Mouse (Mus musculus) right cerebral cortex, adult 2 months (tissue): Measurements from ENCODE around the gene Slco1a6.
"Not testable (repeated sequence)": the region's sequence is repeated elsewhere in the genome, so short reads cannot be mapped to it uniquely, and the experiment has no call there.

Experiments
- DNase-seq, 2 experiments: peaks; one replicate each; pipeline ENCODE4 v3.0.0; 2021 to 2022; ENCODE audit warnings: low spot score in 2 of 2

The Slco1a6 gene

GRCm38 (mm10) chr6:142208421-142208820 lies at the start of gene Slco1a6:
Slco1a6 (minus strand) TSS chr6:142208521.
- no peak for DNase-seq

GRCm38 (mm10) chr6:142250738-142251307 lies 42.5 kb upstream of the Slco1a6 start:
- DNase-seq = not testable (repeated sequence)

GRCm38 (mm10) chr6:142245065-142245464 lies 36.7 kb upstream of the Slco1a6 start:
- DNase-seq = no peak

- no peak for DNase-seq
These were observed 31.1 kb upstream of the Slco1a6 start for GRCm38 (mm10) chr6:142239468-142239867.

- DNase-seq = no peak
These were observed 11.8 kb upstream of the Slco1a6 start for GRCm38 (mm10) chr6:142220138-142220537.

- no peak for DNase-seq
These were observed 3.5 kb upstream of the Slco1a6 start for GRCm38 (mm10) chr6:142211821-142212220.

- no peak for DNase-seq
These were observed 1.4 kb upstream of the Slco1a6 start for GRCm38 (mm10) chr6:142209749-142210148.

- no peak for DNase-seq
These were observed 7.8 kb downstream of the Slco1a6 start for GRCm38 (mm10) chr6:142200524-142200923.

GRCm38 (mm10) chr6:142194245-142194644 lies 14.1 kb downstream of the Slco1a6 start:
- DNase-seq = no peak

- DNase-seq = no peak
These were observed 16.4 kb downstream of the Slco1a6 start for GRCm38 (mm10) chr6:142191962-142192361.

- DNase-seq = no peak
These were observed 20.9 kb downstream of the Slco1a6 start for GRCm38 (mm10) chr6:142187426-142187825.

GRCm38 (mm10) chr6:142185868-142186415 lies 22.4 kb downstream of the Slco1a6 start:
- no peak for DNase-seq

GRCm38 (mm10) chr6:142163406-142163805 lies 44.9 kb downstream of the Slco1a6 start:
- DNase-seq = no peak

GRCm38 (mm10) chr6:142161171-142161570 lies 47.1 kb downstream of the Slco1a6 start:
- DNase-seq = no peak

- DNase-seq = peak; percentile 7 to 9
These were observed 54.2 kb downstream of the Slco1a6 start for GRCm38 (mm10) chr6:142154081-142154480.

GRCm38 (mm10) chr6:142148371-142148770 lies 60.0 kb downstream of the Slco1a6 start:
- no peak for DNase-seq

- no peak for DNase-seq
These were observed 96.5 kb downstream of the Slco1a6 start for GRCm38 (mm10) chr6:142111667-142112305.

GRCm38 (mm10) chr6:142091126-142091525 lies 117.2 kb downstream of the Slco1a6 start:
- no peak for DNase-seq

GRCm38 (mm10) chr6:142058281-142058680 lies 150.0 kb downstream of the Slco1a6 start:
- not testable (repeated sequence) for DNase-seq

- no peak for DNase-seq
These were observed 160.6 kb downstream of the Slco1a6 start for GRCm38 (mm10) chr6:142047689-142048088.

GRCm38 (mm10) chr6:142045746-142046145 lies 162.6 kb downstream of the Slco1a6 start:
- no peak for DNase-seq

- DNase-seq = no peak
These were observed 166.4 kb downstream of the Slco1a6 start for GRCm38 (mm10) chr6:142041896-142042295.
